Mouse (Mus musculus) midbrain, embryonic 16.5 days (tissue): Measurements from ENCODE around the gene Ceacam1. TPM values are rescaled to one million over a fixed set of nuclear protein-coding genes. Genes with fewer than 3 reads are reported as not detected.

Source experiments
- ATAC-seq: fragments of 200-750 bp; cut with Nextera tagmentation; 2 replicates; pipeline ENCODE4 v1.8.0; 2017; ENCODE audit warnings: moderate TSS enrichment
- H3K27ac ChIP-seq: fragments of 300-500 bp; sonication (generic); 2 replicates; pipeline ENCODE4 v1.5.1; 2014; ENCODE audit warnings: mild to moderate bottlenecking, low read length, mixed read lengths
- H3K27me3 ChIP-seq: fragments of 300-500 bp; sonication (generic); 2 replicates; pipeline ENCODE4 v1.6.1; 2014; ENCODE audit warnings: low read depth, low read length, mixed read lengths; ENCODE audit not compliant: control insufficient read depth, insufficient read depth
- H3K36me3 ChIP-seq: fragments of 300-500 bp; sonication (generic); 2 replicates; pipeline ENCODE4 v1.6.1; 2014; ENCODE audit warnings: mild to moderate bottlenecking, low read length, moderate library complexity, mixed read lengths; ENCODE audit not compliant: control insufficient read depth, insufficient read depth
- H3K4me1 ChIP-seq: fragments of 300-500 bp; sonication (generic); 2 replicates; pipeline ENCODE4 v1.6.1; 2014; ENCODE audit warnings: mild to moderate bottlenecking, low read length, mixed read lengths; ENCODE audit not compliant: control insufficient read depth, insufficient read depth
- H3K4me2 ChIP-seq: fragments of 300-500 bp; sonication (generic); 2 replicates; pipeline ENCODE4 v1.6.1; 2014; ENCODE audit warnings: mild to moderate bottlenecking, low read length, mixed read lengths
- H3K4me3 ChIP-seq: fragments of 300-500 bp; sonication (generic); 2 replicates; pipeline ENCODE4 v1.5.1; 2014; ENCODE audit warnings: low read depth, mild to moderate bottlenecking, low read length, moderate library complexity, mixed read lengths
- H3K9ac ChIP-seq: fragments of 300-500 bp; sonication (generic); 2 replicates; pipeline ENCODE4 v1.6.1; 2014; ENCODE audit warnings: low read depth, low read length, mixed read lengths
- H3K9me3 ChIP-seq: fragments of 300-500 bp; sonication (generic); replicated peaks from 2 replicates; pipeline ENCODE4 v1.6.1; 2014; ENCODE audit warnings: mild to moderate bottlenecking, low read length, mixed read lengths; ENCODE audit not compliant: control insufficient read depth, poor library complexity, severe bottlenecking
- WGBS: fragments of 180-500 bp; shearing (Covaris S2); extraction: QIAGEN DNeasy Blood & Tissue Kit; methylation state at CpG from one replicate; pipeline ENCODE4 v1.1.7; 2014; 5-methylcytosine and 5-hydroxymethylcytosine counted together
- polyA plus RNA-seq: library from polyadenylated mRNA; unstranded; fragments of >200 nt; fragmentation: Nextera tagmentation; extraction: Ambion mirVana; gene quantifications from 2 replicates; pipeline ENCODE4 v1.2.1, GENCODE M21; 2015

Gene Ceacam1
- polyA plus RNA-seq, 1 experiment from 2014 or later: 0.87 TPM

GRCm38 (mm10) chr7:25452103-25452502, 25.3 kb downstream of the Ceacam1 start:
- H3K9me3 ChIP-seq: no peaks in the 10 kb centered on the region
- no peak overlapping the region for H3K27ac ChIP-seq
- H3K36me3 ChIP-seq: no peaks in the 10 kb centered on the region
- no peaks in the 10 kb centered on the region for H3K4me1 ChIP-seq
- no peak overlapping the region for H3K4me2 ChIP-seq
- no peak overlapping the region for H3K9ac ChIP-seq
- no peak for ATAC-seq
- no peak overlapping the region for H3K4me3 ChIP-seq
- no peaks in the 10 kb centered on the region for H3K27me3 ChIP-seq
- 81% methylated on average over 3 of the region's 3 CpGs for WGBS

- H3K9me3 ChIP-seq: no peaks in the 10 kb centered on the region
- H3K36me3 ChIP-seq: no peaks in the 10 kb centered on the region
- no peaks in the 10 kb centered on the region for H3K4me1 ChIP-seq
- H3K27me3 ChIP-seq: no peaks in the 10 kb centered on the region
- H3K9ac ChIP-seq: no peak overlapping the region
- WGBS: 73% methylated on average over 9 of the region's 9 CpGs
- H3K4me3 ChIP-seq: no peak overlapping the region
- H3K27ac ChIP-seq: no peak overlapping the region
- ATAC-seq: no peak
- H3K4me2 ChIP-seq: no peak overlapping the region
These were observed 27.2 kb downstream of the Ceacam1 start for GRCm38 (mm10) chr7:25449913-25450890.

- H3K27me3 ChIP-seq: no peaks in the 10 kb centered on the region
- no peak for ATAC-seq
- H3K9ac ChIP-seq: no peak overlapping the region
- no peaks in the 10 kb centered on the region for H3K4me1 ChIP-seq
- 88% methylated on average over 6 of the region's 6 CpGs for WGBS
- no peak overlapping the region for H3K27ac ChIP-seq
- H3K4me3 ChIP-seq: no peak overlapping the region
- H3K4me2 ChIP-seq: no peak overlapping the region
- no peaks in the 10 kb centered on the region for H3K9me3 ChIP-seq
- H3K36me3 ChIP-seq: no peaks in the 10 kb centered on the region
These were observed 36.6 kb downstream of the Ceacam1 start for GRCm38 (mm10) chr7:25440816-25441153.

GRCm38 (mm10) chr7:25439978-25440815, 37.2 kb downstream of the Ceacam1 start:
- WGBS: 90% methylated on average over 9 of the region's 9 CpGs
- no peak overlapping the region for H3K4me3 ChIP-seq
- no peak overlapping the region for H3K4me2 ChIP-seq
- no peaks in the 10 kb centered on the region for H3K9me3 ChIP-seq
- H3K9ac ChIP-seq: no peak overlapping the region
- no peak for ATAC-seq
- no peaks in the 10 kb centered on the region for H3K27me3 ChIP-seq
- H3K27ac ChIP-seq: no peak overlapping the region
- no peaks in the 10 kb centered on the region for H3K36me3 ChIP-seq
- no peaks in the 10 kb centered on the region for H3K4me1 ChIP-seq

GRCm38 (mm10) chr7:25439124-25439822, 38.1 kb downstream of the Ceacam1 start:
- Histone ChIP-seq H3K4me3 (no peak overlapping the region), H3K27me3 (no peaks in the 10 kb centered on the region), H3K4me2 (no peak overlapping the region), H3K36me3 (no peaks in the 10 kb centered on the region), H3K27ac (no peak overlapping the region), H3K4me1 (no peaks in the 10 kb centered on the region), H3K9me3 (no peaks in the 10 kb centered on the region), H3K9ac (no peak overlapping the region)
- 87% methylated on average over 8 of the region's 8 CpGs for WGBS
- no peak for ATAC-seq

GRCm38 (mm10) chr7:25436704-25437103, 40.7 kb downstream of the Ceacam1 start:
- H3K36me3 ChIP-seq: no peaks in the 10 kb centered on the region
- no peaks in the 10 kb centered on the region for H3K27me3 ChIP-seq
- WGBS: 93% methylated on average over 2 of the region's 2 CpGs
- H3K4me2 ChIP-seq: no peak overlapping the region
- H3K4me3 ChIP-seq: no peak overlapping the region
- H3K4me1 ChIP-seq: 0 out of 2 replicates have a peak, but pooled peaks cover 2% of the 10 kb centered on the region
- no peaks in the 10 kb centered on the region for H3K9me3 ChIP-seq
- no peak overlapping the region for H3K9ac ChIP-seq
- ATAC-seq: no peak
- H3K27ac ChIP-seq: no peak overlapping the region

GRCm38 (mm10) chr7:25436226-25436625, 41.2 kb downstream of the Ceacam1 start:
- Histone ChIP-seq H3K4me1 (0 out of 2 replicates have a peak, but pooled peaks cover 2% of the 10 kb centered on the region), H3K27ac (no peak overlapping the region), H3K4me3 (no peak overlapping the region), H3K9me3 (no peaks in the 10 kb centered on the region), H3K36me3 (no peaks in the 10 kb centered on the region), H3K9ac (no peak overlapping the region), H3K27me3 (no peaks in the 10 kb centered on the region), H3K4me2 (no peak overlapping the region)
- ATAC-seq: no peak
- WGBS: 85% methylated on average over 6 of the region's 6 CpGs

- 93% methylated on average over 2 of the region's 2 CpGs for WGBS
- H3K4me3 ChIP-seq: no peak overlapping the region
- 0 out of 2 replicates have a peak, but pooled peaks cover 2% of the 10 kb centered on the region for H3K4me1 ChIP-seq
- H3K27ac ChIP-seq: no peak overlapping the region
- ATAC-seq: no peak
- no peak overlapping the region for H3K9ac ChIP-seq
- no peaks in the 10 kb centered on the region for H3K36me3 ChIP-seq
- no peaks in the 10 kb centered on the region for H3K27me3 ChIP-seq
- no peak overlapping the region for H3K4me2 ChIP-seq
- no peaks in the 10 kb centered on the region for H3K9me3 ChIP-seq
These were observed 41.9 kb downstream of the Ceacam1 start for GRCm38 (mm10) chr7:25435546-25435851.
